Mouse (Mus musculus): ENCODE measurements around the gene Coro1c. TPM values are rescaled to one million over a fixed set of nuclear protein-coding genes. Genes with fewer than 3 reads are reported as not detected.

Gene Coro1c
- total and polyA plus RNA-seq, 3 experiments = 66.1 to 87.4 (median 69.9) TPM

DNA sequence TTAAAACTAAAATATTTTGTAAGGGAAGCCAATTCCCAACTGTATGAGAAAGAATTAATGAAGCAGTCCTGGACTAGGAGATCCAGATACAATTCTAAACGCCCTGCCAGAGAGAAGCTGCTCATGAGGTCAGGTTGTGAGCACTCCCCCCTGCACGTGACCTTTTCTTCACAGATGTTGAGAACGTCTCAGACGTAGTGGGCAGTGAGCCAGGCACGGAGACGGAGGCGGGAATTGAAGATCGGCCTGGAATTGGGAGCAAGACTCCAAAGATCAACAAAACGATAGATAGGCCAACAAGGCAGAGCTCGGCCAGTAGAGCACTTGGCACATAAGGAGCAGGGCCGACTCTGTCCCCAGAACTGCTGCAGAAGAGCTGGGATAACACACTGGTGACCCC, 21.4 kb downstream of the Coro1c start:
- no peak for DNase-seq (ENCODE audit: extremely low read depth)
- dilution Hi-C loops (cut with MboI; ENCODE audit: extremely low pct_ligation_motif_present, extremely low pct_unique_long_range_greater_than_20kb, low sequenced_read_pairs) (no loop called here), in situ Hi-C loops (cut with MboI; ENCODE audit: low pct_ligation_motif_present, low pct_unique_long_range_greater_than_20kb, low sequenced_read_pairs) (no loop called here)
- Histone ChIP-seq H3K27me3 (replicated peaks) (no peaks in the 10 kb centered on the region), H3K79me2 (replicated peaks; ENCODE audit: control insufficient read depth, extremely low read depth, insufficient read depth, poor library complexity, severe bottlenecking) (peaks cover 4% of the 10 kb centered on the region), H3K4me1 (ENCODE audit: control insufficient read depth in 1 of 2, insufficient read depth in 2 of 2) (peaks cover 0 to 40% of the 10 kb centered on the region in 2 experiments; a peak in 2 of 4 replicates), H3K9ac (ENCODE audit: insufficient read depth, low read depth) (no peak overlapping the region), H3K27ac (ENCODE audit: insufficient read depth, low read depth) (no peak overlapping the region), H3K4me2 (ENCODE audit: insufficient read depth, low read depth, poor library complexity, severe bottlenecking) (no peak overlapping the region), H3K36me3 (replicated peaks in 1 of 2; ENCODE audit: control insufficient read depth in 1 of 2, insufficient read depth in 1 of 2, low read length in 1 of 2) (peaks cover 0 to 52% of the 10 kb centered on the region in 2 experiments), H3K4me3 (replicated peaks in 1 of 3; ENCODE audit: low read depth in 2 of 3, low read length in 2 of 3, poor library complexity in 1 of 3) (no peak overlapping the region), H3K9me3 (replicated peaks; ENCODE audit: low read length) (no peaks in the 10 kb centered on the region)
- no peak for TF ChIP-seq ELF1 (IDR thresholded peaks at IDR 0.05; ENCODE audit: low read depth, low read length)
- TF ChIP-seq MAX (IDR thresholded peaks at IDR 0.05; ENCODE audit: low read length) = no peak

DNA sequence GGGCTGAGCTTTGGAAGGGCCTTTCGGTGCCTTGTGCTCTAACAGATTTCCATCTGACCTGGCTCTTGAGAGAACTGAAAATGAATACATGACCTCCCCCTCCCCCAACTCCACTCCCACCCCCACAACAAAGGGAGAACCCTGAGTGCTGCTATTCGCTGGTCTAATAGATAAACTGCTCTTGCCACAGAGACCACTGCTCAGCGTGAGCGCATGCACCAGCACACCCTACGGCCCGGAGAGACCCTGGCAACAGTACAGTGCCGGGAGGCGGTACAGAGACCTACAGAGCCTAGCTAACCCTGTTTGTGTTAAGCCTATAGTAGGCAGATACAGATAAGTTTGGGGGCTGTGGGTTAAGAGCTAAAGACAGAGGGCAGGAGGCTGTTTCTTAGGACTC, 22.9 kb downstream of the Coro1c start:
- no peak overlapping the region for H3K27ac ChIP-seq (ENCODE audit: insufficient read depth, low read depth)
- H3K9me3 ChIP-seq (replicated peaks; ENCODE audit: low read length) = no peaks in the 10 kb centered on the region
- H3K27me3 ChIP-seq (replicated peaks) = no peaks in the 10 kb centered on the region
- peaks cover 0 to 54% of the 10 kb centered on the region in 2 experiments for H3K36me3 ChIP-seq (replicated peaks in 1 of 2; ENCODE audit: control insufficient read depth in 1 of 2, insufficient read depth in 1 of 2, low read length in 1 of 2)
- H3K79me2 ChIP-seq (replicated peaks; ENCODE audit: control insufficient read depth, extremely low read depth, insufficient read depth, poor library complexity, severe bottlenecking) = peaks cover 4% of the 10 kb centered on the region
- no peak overlapping the region for H3K4me2 ChIP-seq (ENCODE audit: insufficient read depth, low read depth, poor library complexity, severe bottlenecking)
- in situ Hi-C loops (cut with MboI; ENCODE audit: low pct_ligation_motif_present, low pct_unique_long_range_greater_than_20kb, low sequenced_read_pairs) = no loop called here
- H3K4me1 ChIP-seq (ENCODE audit: control insufficient read depth in 1 of 2, insufficient read depth in 2 of 2) = peaks cover 3 to 34% of the 10 kb centered on the region in 2 experiments; a peak in 3 of 4 replicates
- TF ChIP-seq SIN3A (IDR thresholded peaks at IDR 0.05; ENCODE audit: low read length) (no peak), POLR2AphosphoS2 (IDR thresholded peaks at IDR 0.05; ENCODE audit: low read depth, low read length) (no peak), ZNF384 (IDR thresholded peaks at IDR 0.05; ENCODE audit: low read depth, low read length) (no peak), CHD1 (IDR thresholded peaks at IDR 0.05; ENCODE audit: low read depth, low read length) (no peak), JUN (IDR thresholded peaks at IDR 0.05; ENCODE audit: insufficient read depth, low read depth, low read length) (no peak), MXI1 (IDR thresholded peaks at IDR 0.05; ENCODE audit: low read depth, low read length) (no peak), ETS1 (conservative IDR thresholded peaks at IDR 0.05; ENCODE audit: low read depth, low read length) (no peak), TCF12 (IDR thresholded peaks at IDR 0.05; ENCODE audit: low read depth, low read length) (no peak), EP300 (IDR thresholded peaks at IDR 0.05; ENCODE audit: low read length) (no peak), GABPA (IDR thresholded peaks at IDR 0.05; ENCODE audit: insufficient replicate concordance, low read depth, low read length) (no peak), ZKSCAN1 (IDR thresholded peaks at IDR 0.05; ENCODE audit: borderline replicate concordance, low read depth, low read length) (no peak)
- dilution Hi-C loops (cut with MboI; ENCODE audit: extremely low pct_ligation_motif_present, extremely low pct_unique_long_range_greater_than_20kb, low sequenced_read_pairs) = no loop called here
- H3K4me3 ChIP-seq (replicated peaks in 1 of 3; ENCODE audit: low read depth in 2 of 3, low read length in 2 of 3, poor library complexity in 1 of 3) = no peak overlapping the region
- H3K9ac ChIP-seq (ENCODE audit: insufficient read depth, low read depth) = no peak overlapping the region
- DNase-seq (ENCODE audit: extremely low read depth) = no peak

DNA sequence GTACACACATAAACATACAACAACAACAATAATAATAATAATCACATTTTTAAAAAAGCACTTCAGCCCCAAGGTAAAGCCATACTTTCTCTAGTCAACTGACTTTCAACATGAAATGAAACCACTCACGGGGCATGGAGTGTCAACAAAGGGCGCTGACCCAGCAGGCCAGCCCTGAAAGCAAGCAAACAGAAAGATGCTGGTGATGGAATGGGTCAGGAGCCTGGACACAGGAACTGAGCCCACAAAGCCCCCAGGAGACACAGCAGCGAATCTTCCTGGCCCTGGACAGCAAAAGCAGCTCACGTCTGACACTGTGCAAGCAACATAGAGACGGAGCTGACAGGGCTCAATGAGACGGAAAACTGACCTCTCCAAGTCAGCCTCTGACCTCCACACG, 23.8 kb downstream of the Coro1c start:
- H3K4me1 ChIP-seq (ENCODE audit: control insufficient read depth in 1 of 2, insufficient read depth in 2 of 2) = peaks cover 3 to 34% of the 10 kb centered on the region in 2 experiments; a peak in 3 of 4 replicates
- no peak overlapping the region for H3K4me2 ChIP-seq (ENCODE audit: insufficient read depth, low read depth, poor library complexity, severe bottlenecking)
- no peak overlapping the region for H3K4me3 ChIP-seq (replicated peaks in 1 of 3; ENCODE audit: low read depth in 2 of 3, low read length in 2 of 3, poor library complexity in 1 of 3)
- H3K36me3 ChIP-seq (replicated peaks in 1 of 2; ENCODE audit: control insufficient read depth in 1 of 2, insufficient read depth in 1 of 2, low read length in 1 of 2) = peaks cover under 1 to 59% of the 10 kb centered on the region in 2 experiments
- no peak for DNase-seq (ENCODE audit: extremely low read depth)
- H3K79me2 ChIP-seq (replicated peaks; ENCODE audit: control insufficient read depth, extremely low read depth, insufficient read depth, poor library complexity, severe bottlenecking) = peaks cover 4% of the 10 kb centered on the region
- H3K9me3 ChIP-seq (replicated peaks; ENCODE audit: low read length) = no peaks in the 10 kb centered on the region
- no peaks in the 10 kb centered on the region for H3K27me3 ChIP-seq (replicated peaks)
- no peak overlapping the region for H3K9ac ChIP-seq (ENCODE audit: insufficient read depth, low read depth)
- in situ Hi-C loops (cut with MboI; ENCODE audit: low pct_ligation_motif_present, low pct_unique_long_range_greater_than_20kb, low sequenced_read_pairs) (no loop called here), dilution Hi-C loops (cut with MboI; ENCODE audit: extremely low pct_ligation_motif_present, extremely low pct_unique_long_range_greater_than_20kb, low sequenced_read_pairs) (no loop called here)
- TF ChIP-seq MAX (IDR thresholded peaks at IDR 0.05; ENCODE audit: low read length) = no peak
- TF ChIP-seq EP300 (IDR thresholded peaks at IDR 0.05; ENCODE audit: low read length) = no peak
- no peak for TF ChIP-seq POLR2AphosphoS2 (IDR thresholded peaks at IDR 0.05; ENCODE audit: low read depth, low read length)
- no peak for TF ChIP-seq NELFE (IDR thresholded peaks at IDR 0.05; ENCODE audit: low read depth, low read length)
- no peak for TF ChIP-seq ZMIZ1 (IDR thresholded peaks at IDR 0.05; ENCODE audit: low read depth, low read length)
- TF ChIP-seq IRF4 (IDR thresholded peaks at IDR 0.05; ENCODE audit: low read depth, low read length) = no peak
- TF ChIP-seq HCFC1 (IDR thresholded peaks at IDR 0.05; ENCODE audit: low read depth, low read length) = no peak
- no peak for TF ChIP-seq PAX5 (IDR thresholded peaks at IDR 0.05; ENCODE audit: low read length)
- TF ChIP-seq NRF1 (IDR thresholded peaks at IDR 0.05; ENCODE audit: low read depth, low read length) = no peak
- TF ChIP-seq USF1 (IDR thresholded peaks at IDR 0.05; ENCODE audit: low read depth, low read length) = no peak
- TF ChIP-seq TCF12 (IDR thresholded peaks at IDR 0.05; ENCODE audit: low read depth, low read length) = no peak
- no peak for TF ChIP-seq USF2 (conservative IDR thresholded peaks at IDR 0.05; ENCODE audit: low read depth, low read length)
- no peak for TF ChIP-seq SMC3 (IDR thresholded peaks at IDR 0.05; ENCODE audit: low read depth, low read length)
- no peak for TF ChIP-seq CTCF (conservative IDR thresholded peaks at IDR 0.05 in 1 of 2, IDR thresholded peaks at IDR 0.05 in 1 of 2; ENCODE audit: low read depth in 2 of 2, low read length in 2 of 2)
- H3K27ac ChIP-seq (ENCODE audit: insufficient read depth, low read depth) = no peak overlapping the region

All from CH12.LX (cell line).